Mouse (Mus musculus): Measurements from ENCODE around the gene Adamts14. TPM values are rescaled to one million over a fixed set of nuclear protein-coding genes. Genes with fewer than 3 reads are reported as not detected.
A peak's percentile ranks its signal among the peaks of the same experiment; 100 is the strongest.

Adamts14 gene
- total RNA-seq (2021): 2.8 TPM in 2 replicates
- long read RNA-seq, partial matches to known transcripts: 1 of 1 reads
- long read RNA-seq, other reads (novel, unspliced or antisense): 0 of 1 reads

- DNase-seq: peak; percentile 38
Observed at GRCm38 (mm10) chr10:61273081-61273843, at the start of gene Adamts14. Adamts14 (minus strand) TSS chr10:61273438.

GRCm38 (mm10) chr10:61318527-61318926 is 45.3 kb upstream of the Adamts14 start:
- DNase-seq: no peak

GRCm38 (mm10) chr10:61315324-61315880 is 42.2 kb upstream of the Adamts14 start:
- no peak for DNase-seq

GRCm38 (mm10) chr10:61313750-61314149 is 40.5 kb upstream of the Adamts14 start:
- no peak for DNase-seq

DNA sequence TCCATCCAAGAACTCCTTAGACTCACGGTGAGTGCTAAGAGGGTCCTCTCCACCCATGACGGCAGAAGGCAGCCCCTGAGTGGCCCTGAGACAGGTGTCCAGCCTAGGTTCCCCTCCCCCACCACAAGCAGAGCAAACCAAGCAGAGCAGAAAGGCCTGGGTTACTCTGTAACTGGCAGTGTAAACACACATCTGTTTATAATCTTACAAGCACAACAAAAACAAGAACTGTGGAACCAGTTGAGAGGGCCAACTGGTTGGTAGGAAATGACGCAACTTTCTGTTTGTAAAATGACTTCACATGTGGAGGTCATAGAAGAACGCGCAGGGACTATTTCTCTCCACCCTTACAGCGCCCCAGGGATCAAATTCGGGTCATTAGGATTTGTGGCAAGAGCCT is 39.5 kb upstream of the Adamts14 start:
- no peak for DNase-seq

DNA sequence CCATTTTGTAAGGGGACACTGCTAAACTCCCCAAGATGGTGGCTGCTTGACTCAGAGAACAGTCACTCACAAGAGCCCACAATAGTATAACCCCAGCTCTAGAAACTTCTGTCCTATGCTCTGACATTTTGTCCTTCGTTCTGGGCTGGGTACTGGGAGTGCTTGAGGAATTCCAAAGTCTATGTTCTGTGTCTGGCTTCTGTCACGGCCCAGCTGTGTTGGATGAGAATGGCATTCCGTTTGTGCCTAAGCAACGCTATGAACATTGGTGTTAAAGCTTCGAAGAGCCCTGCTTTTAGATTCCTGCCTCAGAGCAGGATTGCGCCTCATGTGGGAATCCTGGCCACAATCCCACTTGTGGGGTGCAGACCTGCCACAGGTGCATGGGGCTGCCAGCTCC is 38.9 kb upstream of the Adamts14 start:
- no peak for DNase-seq

DNA sequence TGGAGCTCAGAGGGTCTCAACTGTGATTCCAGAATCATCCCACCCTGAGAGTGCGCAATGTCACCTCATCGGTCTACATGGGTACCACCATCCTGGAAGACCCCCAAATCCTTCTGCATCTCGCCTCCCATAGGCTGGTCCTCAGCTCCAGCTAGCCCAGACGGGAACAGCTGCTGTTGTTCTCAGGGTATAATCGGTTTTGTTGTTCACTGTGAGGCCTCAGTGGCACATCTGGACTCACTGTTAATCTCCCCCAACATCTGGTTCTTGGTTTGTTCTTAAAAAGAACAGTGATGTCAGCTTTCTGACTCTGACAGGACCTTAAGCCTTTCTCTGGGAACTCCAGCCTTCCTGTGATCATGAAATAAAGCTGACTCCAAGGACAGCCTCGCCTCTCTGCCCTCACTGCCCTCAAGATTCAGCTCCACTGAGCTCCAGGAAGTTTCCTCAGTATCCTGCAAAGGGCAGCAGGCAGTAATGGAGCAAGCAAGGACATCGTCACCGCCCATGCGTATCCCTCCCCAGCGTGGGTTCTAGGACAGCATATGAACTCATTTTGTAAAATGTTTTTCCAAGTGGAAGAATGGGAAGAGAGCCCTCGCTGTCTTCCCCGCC is 35.6 kb upstream of the Adamts14 start:
- DNase-seq: no peak

DNA sequence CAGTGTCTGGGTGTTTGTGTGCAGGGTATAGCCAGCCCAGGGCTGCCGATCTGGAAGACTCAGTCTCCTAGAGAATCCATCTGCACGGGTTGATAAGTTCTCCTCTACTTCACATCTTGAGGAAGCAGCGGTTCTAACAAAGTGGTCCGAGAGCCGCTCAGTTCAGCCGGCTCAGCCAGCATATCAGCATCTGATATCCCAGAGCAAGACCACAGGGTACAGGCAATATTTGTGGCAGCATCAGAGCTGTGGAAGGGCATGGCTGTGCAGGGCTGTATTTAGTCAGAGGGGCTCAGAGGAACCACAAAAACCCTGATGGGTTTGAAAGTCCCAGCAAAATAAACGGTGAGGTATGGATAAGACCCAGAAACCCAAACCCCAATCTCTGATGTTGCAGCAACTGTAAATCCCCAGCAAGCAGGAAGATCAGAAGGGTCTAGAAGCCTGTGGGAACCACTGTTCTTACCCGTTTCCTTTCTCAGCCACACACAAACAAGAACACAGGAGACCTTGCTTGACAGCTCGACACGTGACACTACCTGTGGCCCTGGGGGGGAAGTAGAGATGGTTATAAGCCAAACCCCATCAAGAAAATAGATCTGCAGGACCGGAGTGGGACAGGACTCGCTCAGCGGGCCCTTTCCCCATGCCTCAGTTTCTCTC is 32.8 kb upstream of the Adamts14 start:
- DNase-seq: no peak

GRCm38 (mm10) chr10:61304046-61304445 is 30.8 kb upstream of the Adamts14 start:
- DNase-seq: no peak

DNA sequence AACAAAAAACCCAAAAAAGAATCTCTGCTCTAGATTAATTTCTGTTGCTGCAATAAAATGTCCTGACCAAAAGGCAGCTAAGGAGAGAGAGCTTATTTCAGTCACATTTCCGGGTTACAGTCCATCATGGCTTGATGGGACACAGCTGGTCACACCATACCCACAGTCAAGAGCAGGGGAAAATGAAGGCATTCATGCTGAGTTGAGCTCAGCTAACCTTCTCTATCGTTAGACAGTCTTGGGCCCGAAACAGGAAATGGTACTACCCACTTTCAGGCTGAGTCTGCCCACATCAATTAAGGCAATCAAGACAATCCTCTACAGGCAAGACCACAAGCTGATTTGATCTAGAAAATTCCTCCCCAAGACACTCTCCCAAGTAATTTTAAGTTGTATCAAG is 27.8 kb upstream of the Adamts14 start:
- DNase-seq: no peak

GRCm38 (mm10) chr10:61297477-61297876 is 24.2 kb upstream of the Adamts14 start, which contains the start of gene Prf1:
Prf1 (plus strand) TSS chr10:61297833.
- no peak for DNase-seq

- DNase-seq: no peak
Observed at GRCm38 (mm10) chr10:61296713-61297445, 23.6 kb upstream of the Adamts14 start.

GRCm38 (mm10) chr10:61294242-61294641 is 21.0 kb upstream of the Adamts14 start:
- no peak for DNase-seq

DNA sequence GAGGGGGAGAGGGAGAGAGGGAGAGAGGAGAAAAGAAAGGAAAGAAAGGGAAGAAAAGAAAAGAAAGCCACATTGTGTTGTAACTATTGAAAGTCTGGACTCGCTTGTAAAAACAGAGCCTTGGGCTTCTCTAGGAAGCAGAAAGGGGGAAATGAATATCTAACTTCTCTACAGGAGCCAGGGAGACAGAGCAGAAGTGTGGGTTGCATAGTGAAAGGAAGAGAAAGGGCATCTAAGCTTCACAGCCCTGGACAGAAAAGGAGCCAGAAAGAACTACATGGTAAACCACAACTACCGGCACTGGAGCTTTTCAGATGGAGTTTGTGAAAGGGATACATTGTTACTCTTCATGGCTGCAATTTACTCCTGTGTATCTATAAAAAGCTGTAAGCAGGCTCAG is 17.2 kb upstream of the Adamts14 start:
- no peak for DNase-seq

DNA sequence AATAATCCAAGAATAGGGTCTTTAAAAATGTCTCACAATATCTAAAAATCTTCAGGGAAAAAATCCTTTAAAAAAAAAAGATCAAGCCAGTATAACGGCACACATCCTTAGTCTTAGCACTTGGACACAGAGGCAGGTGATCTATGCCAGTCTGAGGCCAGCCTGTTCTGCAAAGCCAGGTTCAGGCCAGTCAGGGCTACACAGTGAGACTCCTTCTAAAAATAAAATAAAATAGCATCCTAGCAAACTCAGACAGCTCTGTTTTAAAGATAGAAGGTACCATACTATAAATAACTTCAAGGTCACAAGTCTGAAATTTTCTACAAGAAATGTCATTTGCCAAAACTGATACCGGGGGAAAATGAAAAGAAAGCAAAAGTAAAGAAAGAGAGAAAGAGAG is 16.8 kb upstream of the Adamts14 start:
- no peak for DNase-seq

GRCm38 (mm10) chr10:61286246-61286645 is 13.0 kb upstream of the Adamts14 start:
- no peak for DNase-seq

DNA sequence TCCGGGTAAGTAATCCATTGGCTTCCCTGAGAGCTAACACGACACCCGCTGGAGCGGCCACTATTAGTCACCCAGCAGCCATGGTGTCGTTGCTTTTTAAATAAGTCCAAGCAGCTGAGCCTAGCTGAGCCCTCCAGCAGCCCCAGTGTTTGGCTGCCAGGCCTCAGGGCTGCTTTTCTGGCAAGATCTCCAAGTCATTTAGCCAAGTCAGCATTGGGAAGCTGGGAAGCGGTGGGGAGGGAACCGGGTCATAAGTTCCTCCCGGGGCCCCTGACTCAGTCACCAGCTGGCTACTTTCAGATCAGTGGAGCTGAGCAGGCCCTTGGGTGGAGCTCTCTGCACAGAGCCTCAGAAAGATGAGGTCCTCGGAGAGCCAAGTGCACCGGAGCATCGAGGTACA is 12.0 kb upstream of the Adamts14 start:
- no peak for DNase-seq

DNA sequence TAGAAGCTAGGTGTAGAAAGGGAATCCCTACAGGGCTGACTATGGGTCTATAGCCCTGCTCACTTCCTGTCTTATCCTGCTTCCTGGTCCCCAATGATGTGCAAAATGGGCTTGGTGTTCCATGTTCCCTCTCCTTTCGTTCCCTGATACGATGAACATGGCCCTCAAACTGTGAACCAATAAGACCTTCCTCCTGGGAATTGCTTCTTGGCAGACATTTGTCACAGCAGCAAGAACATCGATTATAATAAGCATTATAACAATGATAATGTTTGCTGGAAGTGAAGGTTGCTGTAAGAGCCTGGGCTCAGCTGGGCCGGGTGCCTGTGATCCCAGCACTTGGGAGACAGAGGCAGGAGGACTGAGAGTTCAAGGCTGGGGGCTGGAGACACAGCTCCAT is 11.1 kb upstream of the Adamts14 start:
- DNase-seq: no peak

- no peak for DNase-seq
Observed at GRCm38 (mm10) chr10:61281115-61281514, 7.9 kb upstream of the Adamts14 start.

GRCm38 (mm10) chr10:61277918-61278674 is 4.9 kb upstream of the Adamts14 start:
- DNase-seq: peak; percentile 24

DNA sequence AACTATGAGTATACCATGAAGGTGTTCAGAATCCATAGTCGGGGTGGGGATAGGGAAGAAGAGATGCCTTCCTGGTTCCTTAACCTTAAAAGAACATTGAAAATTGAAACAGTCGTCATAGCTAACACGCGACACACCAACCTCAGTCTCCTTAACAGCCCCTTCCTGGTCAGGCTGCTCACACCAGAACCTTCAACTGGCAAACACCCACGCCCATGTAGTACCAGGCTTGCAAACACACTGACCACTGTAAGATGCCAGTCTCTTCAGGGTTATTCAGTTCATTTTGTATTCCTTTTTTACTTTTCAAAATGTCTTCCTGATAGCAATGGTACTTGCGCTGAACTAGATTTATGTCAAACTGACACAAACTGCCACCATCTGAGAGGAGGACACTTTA is 3.8 kb upstream of the Adamts14 start:
- DNase-seq: no peak

Measured in adrenal gland, postnatal 25 days (tissue).